In genomic region chr11:116197584-116197906, GRCm38 (mm10) we compare ENCODE assay signal across 9 mouse cellular contexts. TPM values are rescaled to one million over a fixed set of nuclear protein-coding genes. Genes with fewer than 3 reads are reported as not detected.
DNase-seq lines count a peak whose midpoint lies in the region; ATAC-seq lines count a peak whose summit lies in the region.
"Had no signal": no experiment of that assay in that cellular context is flagged by ENCODE, and none has a peak within 500 bp of the region (broad histone marks: within the 10 kb centered on the region; RNA-seq: fewer than 3 reads in every experiment).

No protein-coding gene starts in this region.

- H3K27ac ChIP-seq in limb, embryonic 11.5 days (replicated peaks; ENCODE audit: low read depth, low read length): no peak overlapping the region
- H3K27ac ChIP-seq in limb, embryonic 10.5 days: no peak overlapping the region
- no peak overlapping the region for H3K27ac ChIP-seq in forebrain, embryonic 12.5 days
- H3K27ac ChIP-seq in intestine, embryonic 15.5 days: no peak overlapping the region
- no peak overlapping the region for H3K27ac ChIP-seq in neural tube, embryonic 14.5 days (ENCODE audit: low read depth, low read length)

- no peak overlapping the region for H3K9ac ChIP-seq in limb, embryonic 11.5 days (ENCODE audit: low read length)
- no peak overlapping the region for H3K9ac ChIP-seq in forebrain, embryonic 12.5 days
- H3K9ac ChIP-seq in intestine, embryonic 15.5 days: 0 out of 2 replicates have a peak overlapping the region, but pooled peaks have one; percentile 72
- H3K9ac ChIP-seq in neural tube, embryonic 14.5 days (replicated peaks; ENCODE audit: low read depth, low read length): no peak overlapping the region; the same call in 1 of the 2 replicates

- no peaks in the 10 kb centered on the region for H3K9me3 ChIP-seq in limb, embryonic 11.5 days (ENCODE audit: control insufficient read depth, low read length)
- H3K9me3 ChIP-seq in limb, embryonic 10.5 days (replicated peaks): no peaks in the 10 kb centered on the region
- no peaks in the 10 kb centered on the region for H3K9me3 ChIP-seq in forebrain, embryonic 12.5 days
- no peaks in the 10 kb centered on the region for H3K9me3 ChIP-seq in intestine, embryonic 15.5 days
- H3K9me3 ChIP-seq in neural tube, embryonic 14.5 days (ENCODE audit: control insufficient read depth, low read length): no peaks in the 10 kb centered on the region

- WGBS in limb, embryonic 11.5 days: 89% methylated on average over 6 of the region's 6 CpGs
- WGBS in limb, embryonic 10.5 days: 93% methylated on average over 6 of the region's 6 CpGs
- 92% methylated on average over 6 of the region's 6 CpGs for WGBS in forebrain, embryonic 12.5 days
- 80% methylated on average over 6 of the region's 6 CpGs for WGBS in intestine, embryonic 15.5 days
- WGBS in neural tube, embryonic 14.5 days: 90% methylated on average over 6 of the region's 6 CpGs

- 0 out of 2 replicates have a peak, but pooled peaks cover 3% of the 10 kb centered on the region for H3K4me1 ChIP-seq in limb, embryonic 11.5 days (ENCODE audit: control insufficient read depth, insufficient read depth, low read length)
- peaks cover 13% of the 10 kb centered on the region for H3K4me1 ChIP-seq in limb, embryonic 10.5 days
- peaks cover 16% of the 10 kb centered on the region for H3K4me1 ChIP-seq in forebrain, embryonic 12.5 days
- H3K4me1 ChIP-seq in intestine, embryonic 15.5 days (replicated peaks): peaks cover 12% of the 10 kb centered on the region
- peaks cover 14% of the 10 kb centered on the region for H3K4me1 ChIP-seq in neural tube, embryonic 14.5 days (ENCODE audit: control insufficient read depth, insufficient read depth, low read length)

- ATAC-seq in limb, embryonic 11.5 days (ENCODE audit: insufficient number of reproducible peaks, low FRiP score, low TSS enrichment, low read depth): no peak
- no peak for ATAC-seq in forebrain, embryonic 12.5 days (ENCODE audit: low FRiP score)
- no peak for ATAC-seq in intestine, embryonic 15.5 days
- ATAC-seq in neural tube, embryonic 14.5 days (ENCODE audit: low read depth): no peak
- ATAC-seq in frontal cortex, adult (ENCODE audit: low TSS enrichment): no peak

- DNase-seq in limb, embryonic 11.5 days (ENCODE audit: low spot score): no peak
- no peak for DNase-seq in limb, embryonic 10.5 days (ENCODE audit: low spot score)
- no peak for DNase-seq in adrenal gland, adult 18-20 months (ENCODE audit: low spot score in 2 of 2)
- DNase-seq: kidney, postnatal 4 days; retina, postnatal 1 day had no signal

- peaks cover 4% of the 10 kb centered on the region; the same call in 1 of the 2 replicates for H3K36me3 ChIP-seq in limb, embryonic 11.5 days (ENCODE audit: control insufficient read depth, insufficient read depth, low read length)
- peaks cover 9% of the 10 kb centered on the region; the same call in 1 of the 2 replicates for H3K36me3 ChIP-seq in limb, embryonic 10.5 days
- peaks cover 12% of the 10 kb centered on the region for H3K36me3 ChIP-seq in forebrain, embryonic 12.5 days (replicated peaks)
- no peaks in the 10 kb centered on the region for H3K36me3 ChIP-seq in intestine, embryonic 15.5 days
- no peaks in the 10 kb centered on the region for H3K36me3 ChIP-seq in neural tube, embryonic 14.5 days (ENCODE audit: control insufficient read depth, insufficient read depth, low read length)

- no peaks in the 10 kb centered on the region for H3K27me3 ChIP-seq in limb, embryonic 11.5 days (ENCODE audit: control insufficient read depth, insufficient read depth, low read length)
- no peaks in the 10 kb centered on the region for H3K27me3 ChIP-seq in limb, embryonic 10.5 days (ENCODE audit: low read depth, poor library complexity, severe bottlenecking)
- H3K27me3 ChIP-seq in forebrain, embryonic 12.5 days: no peaks in the 10 kb centered on the region
- no peaks in the 10 kb centered on the region for H3K27me3 ChIP-seq in intestine, embryonic 15.5 days (replicated peaks)
- no peaks in the 10 kb centered on the region for H3K27me3 ChIP-seq in neural tube, embryonic 14.5 days (ENCODE audit: control insufficient read depth, insufficient read depth, low read length)

- 0 out of 2 replicates have a peak overlapping the region, but pooled peaks have one; percentile 6 for H3K4me3 ChIP-seq in limb, embryonic 11.5 days (ENCODE audit: low read depth, low read length)
- no peak overlapping the region for H3K4me3 ChIP-seq in limb, embryonic 10.5 days
- H3K4me3 ChIP-seq in forebrain, embryonic 12.5 days (replicated peaks): no peak overlapping the region; the same call in 1 of the 2 replicates
- peak overlapping the region; percentile 55 for H3K4me3 ChIP-seq in intestine, embryonic 15.5 days (replicated peaks)
- H3K4me3 ChIP-seq in neural tube, embryonic 14.5 days (ENCODE audit: low read depth, low read length): peak overlapping the region; percentile 79

- H3K4me2 ChIP-seq in limb, embryonic 11.5 days (ENCODE audit: low read depth, severe bottlenecking): peak overlapping the region; percentile 15; the same call in 1 of the 2 replicates
- H3K4me2 ChIP-seq in forebrain, embryonic 12.5 days: peak overlapping the region; percentile 79
- peak overlapping the region; percentile 58 for H3K4me2 ChIP-seq in intestine, embryonic 15.5 days (replicated peaks)
- H3K4me2 ChIP-seq in neural tube, embryonic 14.5 days (ENCODE audit: low read depth, low read length): peak overlapping the region; percentile 63; the same call in 1 of the 2 replicates

RNA-seq across cellular contexts. Expression of gene Ten1, which starts 1.1 kb away (rescaled TPM):
- 56.7 and 62.5 TPM in 2 replicates for polyA plus RNA-seq in limb, embryonic 11.5 days (2014; fragmentation: Nextera tagmentation; extraction: Ambion mirVana)
- polyA plus RNA-seq in limb, embryonic 10.5 days (2016; fragmentation: Nextera tagmentation; extraction: Ambion mirVana): 61.5 and 65.4 TPM in 2 replicates
- polyA plus RNA-seq in forebrain, embryonic 12.5 days (2016; fragmentation: Nextera tagmentation; extraction: Ambion mirVana): 55.9 and 57.4 TPM in 2 replicates
- polyA plus RNA-seq in intestine, embryonic 15.5 days (2015; fragmentation: Nextera tagmentation; extraction: Ambion mirVana): 98.0 and 100 TPM in 2 replicates
- 82.0 and 96.1 TPM in 2 replicates for polyA plus RNA-seq in neural tube, embryonic 14.5 days (2014; fragmentation: Nextera tagmentation; extraction: Ambion mirVana)
- total RNA-seq in adrenal gland, adult 18-20 months (2021): 10 to 100 TPM; 17.3 to 20.7 TPM

RNA-seq across cellular contexts. Expression of gene Acox1, which starts 1.3 kb away (rescaled TPM):
- polyA plus RNA-seq in limb, embryonic 11.5 days (2014; fragmentation: Nextera tagmentation; extraction: Ambion mirVana): 19.1 and 19.4 TPM in 2 replicates
- polyA plus RNA-seq in limb, embryonic 10.5 days (2016; fragmentation: Nextera tagmentation; extraction: Ambion mirVana): 13.0 and 16.7 TPM in 2 replicates
- polyA plus RNA-seq in forebrain, embryonic 12.5 days (2016; fragmentation: Nextera tagmentation; extraction: Ambion mirVana): 36.0 and 36.8 TPM in 2 replicates
- polyA plus RNA-seq in intestine, embryonic 15.5 days (2015; fragmentation: Nextera tagmentation; extraction: Ambion mirVana): 56.9 and 59.4 TPM in 2 replicates
- polyA plus RNA-seq in neural tube, embryonic 14.5 days (2014; fragmentation: Nextera tagmentation; extraction: Ambion mirVana): 65.6 and 78.5 TPM in 2 replicates
- 100 to 1,000 TPM; 208 to 244 TPM for total RNA-seq in adrenal gland, adult 18-20 months (2021)

RNA-seq across cellular contexts. Expression of gene Fbf1, which starts 29.6 kb away (rescaled TPM):
- 28.2 and 35.0 TPM in 2 replicates for polyA plus RNA-seq in limb, embryonic 11.5 days (2014; fragmentation: Nextera tagmentation; extraction: Ambion mirVana)
- polyA plus RNA-seq in limb, embryonic 10.5 days (2016; fragmentation: Nextera tagmentation; extraction: Ambion mirVana): 51.7 and 56.8 TPM in 2 replicates
- 80.8 and 85.2 TPM in 2 replicates for polyA plus RNA-seq in forebrain, embryonic 12.5 days (2016; fragmentation: Nextera tagmentation; extraction: Ambion mirVana)
- polyA plus RNA-seq in intestine, embryonic 15.5 days (2015; fragmentation: Nextera tagmentation; extraction: Ambion mirVana): 20.8 and 22.0 TPM in 2 replicates
- polyA plus RNA-seq in neural tube, embryonic 14.5 days (2014; fragmentation: Nextera tagmentation; extraction: Ambion mirVana): 42.2 and 42.9 TPM in 2 replicates
- 10 to 100 TPM; 30.9 to 42.1 TPM for total RNA-seq in adrenal gland, adult 18-20 months (2021)

RNA-seq across cellular contexts. Expression of gene Evpl, which starts 40.3 kb away (rescaled TPM):
- polyA plus RNA-seq in limb, embryonic 11.5 days (2014; fragmentation: Nextera tagmentation; extraction: Ambion mirVana): 1.1 and 1.2 TPM in 2 replicates
- 1.4 and 1.7 TPM in 2 replicates for polyA plus RNA-seq in limb, embryonic 10.5 days (2016; fragmentation: Nextera tagmentation; extraction: Ambion mirVana)
- polyA plus RNA-seq in forebrain, embryonic 12.5 days (2016; fragmentation: Nextera tagmentation; extraction: Ambion mirVana): 0.61 and 0.65 TPM in 2 replicates
- 3.3 and 3.4 TPM in 2 replicates for polyA plus RNA-seq in intestine, embryonic 15.5 days (2015; fragmentation: Nextera tagmentation; extraction: Ambion mirVana)
- 0.53 and 0.62 TPM in 2 replicates for polyA plus RNA-seq in neural tube, embryonic 14.5 days (2014; fragmentation: Nextera tagmentation; extraction: Ambion mirVana)
- 1 to 10 TPM in 1 of 2 experiments, under 1 TPM in 1; 0.56 to 1.0 TPM for total RNA-seq in adrenal gland, adult 18-20 months (2021)

RNA-seq across cellular contexts. Expression of gene Mrpl38, which starts 58.9 kb away (rescaled TPM):
- polyA plus RNA-seq in limb, embryonic 11.5 days (2014; fragmentation: Nextera tagmentation; extraction: Ambion mirVana): 110 and 111 TPM in 2 replicates
- 116 and 118 TPM in 2 replicates for polyA plus RNA-seq in limb, embryonic 10.5 days (2016; fragmentation: Nextera tagmentation; extraction: Ambion mirVana)
- polyA plus RNA-seq in forebrain, embryonic 12.5 days (2016; fragmentation: Nextera tagmentation; extraction: Ambion mirVana): 89.6 and 90.5 TPM in 2 replicates
- polyA plus RNA-seq in intestine, embryonic 15.5 days (2015; fragmentation: Nextera tagmentation; extraction: Ambion mirVana): 107 and 109 TPM in 2 replicates
- polyA plus RNA-seq in neural tube, embryonic 14.5 days (2014; fragmentation: Nextera tagmentation; extraction: Ambion mirVana): 81.5 and 91.0 TPM in 2 replicates
- 100 to 1,000 TPM; 106 to 115 TPM for total RNA-seq in adrenal gland, adult 18-20 months (2021)

Comparison
In these comparisons a context has a peak if more than half of its experiments do, and no peak if none do; other contexts are left out.
1. H3K4me3 ChIP-seq: peak in limb, embryonic 11.5 days (single experiment), intestine, embryonic 15.5 days (single experiment) and neural tube, embryonic 14.5 days (single experiment); none in limb, embryonic 10.5 days (single experiment) and forebrain, embryonic 12.5 days (single experiment).
2. H3K4me2 ChIP-seq: peak in every context shown above with its lines; median percentile 79 in forebrain, embryonic 12.5 days; 63 in neural tube, embryonic 14.5 days; 58 in intestine, embryonic 15.5 days; 15 in limb, embryonic 11.5 days.